Mouse (Mus musculus) neural tube, embryonic 15.5 days (tissue): ENCODE measurements at regions not wholly inside any gene's neighbourhood (a gene's known extent, or its start where the extent isn't known, plus 50 kb on each side); places are given as distances from the start of the nearest gene placed in this dataset.

Experiments used
- ATAC-seq: fragments of 200-750 bp; cut with Nextera tagmentation; 2 replicates; pipeline ENCODE4 v1.8.0; 2017; ENCODE audit warnings: mild to moderate bottlenecking, moderate TSS enrichment, moderate library complexity; ENCODE audit not compliant: low FRiP score
- H3K27ac ChIP-seq: fragments of 300-500 bp; sonication (generic); replicated peaks from 2 replicates; pipeline ENCODE4 v1.5.1; 2015; ENCODE audit warnings: mild to moderate bottlenecking, inconsistent platforms
- H3K27me3 ChIP-seq: fragments of 300-500 bp; sonication (generic); replicated peaks from 2 replicates; pipeline ENCODE4 v1.6.1; 2015; ENCODE audit warnings: inconsistent platforms
- H3K36me3 ChIP-seq: fragments of 300-500 bp; sonication (generic); 2 replicates; pipeline ENCODE4 v1.6.1; 2015; ENCODE audit warnings: inconsistent platforms
- H3K4me1 ChIP-seq: fragments of 300-500 bp; sonication (generic); 2 replicates; pipeline ENCODE4 v1.6.1; 2015; ENCODE audit warnings: inconsistent platforms
- H3K4me2 ChIP-seq: fragments of 300-500 bp; sonication (generic); 2 replicates; pipeline ENCODE4 v1.6.1; 2015; ENCODE audit warnings: inconsistent platforms, mild to moderate bottlenecking, moderate library complexity
- H3K4me3 ChIP-seq: fragments of 300-500 bp; sonication (generic); replicated peaks from 2 replicates; pipeline ENCODE4 v1.5.1; 2015; ENCODE audit warnings: mild to moderate bottlenecking, inconsistent platforms
- H3K9ac ChIP-seq: fragments of 300-500 bp; sonication (generic); replicated peaks from 2 replicates; pipeline ENCODE4 v1.6.1; 2015; ENCODE audit warnings: mild to moderate bottlenecking, inconsistent platforms
- H3K9me3 ChIP-seq: fragments of 300-500 bp; sonication (generic); replicated peaks from 2 replicates; pipeline ENCODE4 v1.6.1; 2016; ENCODE audit warnings: inconsistent platforms
- WGBS: fragments of 180-500 bp; shearing (Covaris S2); methylation state at CpG from one replicate; pipeline ENCODE4 v1.1.7; 2015; ENCODE audit warnings: mixed read lengths; 5-methylcytosine and 5-hydroxymethylcytosine counted together

- 88% methylated on average over 2 of the region's 2 CpGs for WGBS
- Histone ChIP-seq H3K9me3 (no peaks in the 10 kb centered on the region), H3K4me1 (no peaks in the 10 kb centered on the region), H3K27me3 (no peaks in the 10 kb centered on the region), H3K36me3 (no peaks in the 10 kb centered on the region), H3K9ac (no peak overlapping the region), H3K4me2 (no peak overlapping the region), H3K27ac (no peak overlapping the region), H3K4me3 (no peak overlapping the region)
- no peak for ATAC-seq
Measured at GRCm38 (mm10) chr3:45658093-45658776, 280.0 kb downstream of the Pcdh10 start.

- ATAC-seq, result no peak
- Histone ChIP-seq H3K36me3 (no peaks in the 10 kb centered on the region), H3K27ac (no peak overlapping the region), H3K9me3 (no peaks in the 10 kb centered on the region), H3K4me3 (no peak overlapping the region), H3K4me2 (no peak overlapping the region), H3K27me3 (no peaks in the 10 kb centered on the region), H3K9ac (no peak overlapping the region), H3K4me1 (no peaks in the 10 kb centered on the region)
- 97% methylated on average over 1 of the region's 1 CpGs for WGBS
Measured at GRCm38 (mm10) chr3:45659052-45659451, 280.9 kb downstream of the Pcdh10 start.

- no peak for ATAC-seq
- Histone ChIP-seq H3K4me1 (no peaks in the 10 kb centered on the region), H3K9ac (no peak overlapping the region), H3K9me3 (no peaks in the 10 kb centered on the region), H3K36me3 (no peaks in the 10 kb centered on the region), H3K4me2 (no peak overlapping the region), H3K27me3 (no peaks in the 10 kb centered on the region), H3K4me3 (no peak overlapping the region), H3K27ac (no peak overlapping the region)
Measured at GRCm38 (mm10) chr3:45670434-45670833, 292.2 kb downstream of the Pcdh10 start.

- Histone ChIP-seq H3K4me1 (peaks cover 5% of the 10 kb centered on the region; the same call in 1 of the 2 replicates), H3K4me2 (no peak overlapping the region), H3K9me3 (no peaks in the 10 kb centered on the region), H3K36me3 (no peaks in the 10 kb centered on the region), H3K4me3 (no peak overlapping the region), H3K27me3 (no peaks in the 10 kb centered on the region), H3K27ac (no peak overlapping the region), H3K9ac (no peak overlapping the region)
- ATAC-seq, result no peak
- 87% methylated on average over 6 of the region's 6 CpGs for WGBS
Measured at GRCm38 (mm10) chr3:45677672-45678071, 299.5 kb downstream of the Pcdh10 start.

- Histone ChIP-seq H3K4me1 (peaks cover 5% of the 10 kb centered on the region; the same call in 1 of the 2 replicates), H3K27ac (no peak overlapping the region), H3K4me3 (peak overlapping the region; percentile 21), H3K4me2 (peak overlapping the region; percentile 53), H3K27me3 (no peaks in the 10 kb centered on the region), H3K9ac (no peak overlapping the region), H3K36me3 (no peaks in the 10 kb centered on the region), H3K9me3 (no peaks in the 10 kb centered on the region)
- peak; percentile 47; the same call in 1 of the 2 replicates for ATAC-seq
- WGBS, result 4% methylated on average over 12 of the region's 12 CpGs
Measured at GRCm38 (mm10) chr3:45681410-45681809, 303.2 kb downstream of the Pcdh10 start.

GRCm38 (mm10) chr3:45707891-45708290, 329.7 kb downstream of the Pcdh10 start:
- no peak for ATAC-seq

More at GRCm38 (mm10) chr3:45707891-45708290, 329.7 kb downstream of the Pcdh10 start:
- Histone ChIP-seq H3K27me3 (no peaks in the 10 kb centered on the region), H3K4me2 (no peak overlapping the region), H3K36me3 (no peaks in the 10 kb centered on the region), H3K4me3 (no peak overlapping the region), H3K9me3 (no peaks in the 10 kb centered on the region), H3K9ac (no peak overlapping the region), H3K4me1 (no peaks in the 10 kb centered on the region), H3K27ac (no peak overlapping the region)
- WGBS, result 50% methylated on average over 1 of the region's 1 CpGs
